Mouse (Mus musculus) cerebellum, postnatal 4 days (tissue): Measurements from ENCODE around the gene Gm45234.
A peak's percentile ranks its signal among the peaks of the same experiment; 100 is the strongest.

Source experiments
- DNase-seq, 2 experiments: peaks; one replicate each; pipeline ENCODE4 v3.0.0; 2022; ENCODE audit warnings: low spot score in 2 of 2, mixed read lengths in 1 of 2

The Gm45234 gene

DNA sequence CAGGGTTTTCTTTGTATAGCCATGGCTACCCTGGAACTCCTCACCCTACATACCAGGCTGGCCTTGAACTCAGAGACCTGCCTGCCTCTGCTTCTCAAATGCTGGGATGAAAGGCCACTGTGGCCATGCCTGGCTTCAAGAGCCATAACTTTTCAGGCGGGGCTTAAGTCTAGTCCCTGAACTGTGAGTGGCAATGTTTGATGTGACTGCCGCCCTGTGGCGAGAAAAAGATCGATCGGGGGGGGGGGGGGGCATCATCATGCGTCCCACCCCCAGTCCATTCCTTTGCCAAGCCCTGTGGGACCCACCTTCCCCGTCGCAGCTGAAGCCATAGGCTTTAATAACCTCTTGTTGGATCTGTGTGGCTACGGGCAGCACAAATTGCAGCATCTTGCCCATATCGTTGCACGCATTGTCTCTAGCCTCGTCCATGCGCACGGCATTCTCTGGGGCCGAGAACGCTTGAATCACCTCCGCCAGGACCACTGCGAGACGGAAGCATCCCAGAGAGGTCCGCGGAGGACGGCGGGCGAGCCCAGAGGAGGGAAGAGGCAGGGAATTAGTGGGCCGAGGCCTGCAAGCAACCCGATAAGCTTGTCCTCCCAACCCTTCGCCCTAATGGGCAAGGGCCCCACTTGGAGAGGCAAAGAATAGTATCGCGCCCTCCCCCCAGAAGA lies 15.5 kb downstream of the Gm45234 start:
- DNase-seq = no peak

DNA sequence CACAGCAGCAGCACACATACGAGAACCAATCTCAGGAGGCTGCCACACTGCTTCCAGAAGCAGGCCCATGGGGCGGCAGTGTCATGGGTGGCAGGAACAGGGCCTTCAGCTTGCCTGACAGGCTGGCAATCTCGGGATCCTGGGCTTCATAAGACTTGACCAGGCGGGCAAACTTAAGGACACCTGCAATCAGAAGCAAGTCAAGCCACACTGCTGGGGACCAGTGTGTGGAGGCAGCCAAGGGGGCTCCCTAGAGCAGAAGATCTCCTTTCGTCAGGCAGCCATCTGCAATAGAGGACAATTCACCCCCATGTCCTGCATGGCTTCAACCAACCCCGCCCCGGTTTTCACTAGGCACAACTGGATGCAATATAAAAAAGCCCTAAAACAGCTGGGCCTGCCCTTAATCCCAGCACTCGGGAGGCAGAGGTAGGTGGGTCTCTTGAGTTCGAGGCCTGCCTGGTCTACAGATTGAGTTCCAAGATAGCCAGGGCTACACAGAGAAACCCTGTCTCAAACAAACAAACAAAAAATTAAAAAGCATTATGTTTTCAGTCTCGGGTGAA lies 16.5 kb downstream of the Gm45234 start:
- DNase-seq = no peak

DNA sequence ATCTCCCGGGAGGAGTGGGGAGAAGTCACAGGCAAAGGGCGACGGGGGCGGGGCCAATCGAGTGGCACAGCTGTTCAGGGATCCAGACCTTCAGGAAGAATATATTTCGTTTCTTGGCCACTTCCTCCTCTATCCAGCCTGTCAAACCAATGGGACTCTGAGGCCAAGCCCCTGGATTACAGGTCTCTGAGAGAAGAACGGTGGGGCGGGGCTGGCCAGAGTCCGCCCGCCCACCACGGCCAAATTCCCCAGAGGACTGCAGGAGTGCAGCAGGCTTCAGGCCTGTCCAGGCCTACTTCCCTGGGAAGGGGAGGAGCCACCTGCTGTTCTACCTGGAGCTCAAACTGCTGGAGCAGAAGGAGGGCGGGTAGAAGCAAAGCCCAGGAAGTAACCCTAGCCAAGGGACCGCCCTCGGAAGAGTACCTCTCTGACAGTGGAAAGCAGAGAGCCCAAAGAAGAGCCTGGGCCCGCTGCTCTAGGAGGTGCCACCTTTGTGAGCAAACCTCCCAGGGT lies 17.3 kb downstream of the Gm45234 start, which contains the start of gene Ptpn6:
Gene Ptpn6 (minus strand): TSS at position 204 of the 513 bp plus-strand sequence.
- DNase-seq = no peak

DNA sequence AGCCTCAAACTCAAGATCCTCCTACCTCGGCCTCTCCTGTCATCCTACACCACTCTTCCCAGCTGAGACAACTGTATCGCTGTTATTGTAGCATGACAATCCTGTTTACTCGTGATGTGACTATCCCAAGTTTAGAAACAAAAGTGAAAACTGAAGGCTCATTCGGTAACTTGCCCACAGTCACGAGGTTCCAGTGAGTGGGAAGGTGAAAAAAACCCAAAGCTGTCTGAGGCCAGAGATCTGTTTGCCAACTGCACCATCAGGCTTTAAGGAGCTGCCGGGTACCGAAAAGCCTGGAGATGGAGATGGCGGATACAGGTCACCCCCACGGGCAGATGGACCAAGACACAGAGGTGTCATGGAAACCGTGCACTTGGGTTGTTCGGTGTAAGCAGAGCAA lies 18.8 kb downstream of the Gm45234 start:
- DNase-seq = no peak

DNA sequence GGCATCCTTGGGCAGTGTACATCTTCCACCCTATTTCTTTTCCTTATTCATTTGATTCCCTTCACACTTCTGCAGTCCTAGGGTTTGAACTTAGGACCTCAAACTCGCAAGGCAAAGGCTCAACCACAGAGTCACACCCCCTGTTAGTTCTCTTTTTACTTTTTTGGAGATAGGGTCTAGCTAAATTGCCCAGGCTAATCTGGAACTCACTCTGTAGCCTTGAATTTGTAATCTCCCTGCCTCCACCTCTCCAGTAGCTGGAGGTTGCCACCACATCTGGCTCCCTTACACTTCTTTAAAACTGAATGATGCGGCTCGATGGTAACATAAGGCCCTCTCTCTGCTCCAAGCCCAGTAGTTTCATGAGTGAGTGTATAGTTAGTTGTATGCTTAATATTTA lies 21.4 kb downstream of the Gm45234 start:
- no peak for DNase-seq

DNA sequence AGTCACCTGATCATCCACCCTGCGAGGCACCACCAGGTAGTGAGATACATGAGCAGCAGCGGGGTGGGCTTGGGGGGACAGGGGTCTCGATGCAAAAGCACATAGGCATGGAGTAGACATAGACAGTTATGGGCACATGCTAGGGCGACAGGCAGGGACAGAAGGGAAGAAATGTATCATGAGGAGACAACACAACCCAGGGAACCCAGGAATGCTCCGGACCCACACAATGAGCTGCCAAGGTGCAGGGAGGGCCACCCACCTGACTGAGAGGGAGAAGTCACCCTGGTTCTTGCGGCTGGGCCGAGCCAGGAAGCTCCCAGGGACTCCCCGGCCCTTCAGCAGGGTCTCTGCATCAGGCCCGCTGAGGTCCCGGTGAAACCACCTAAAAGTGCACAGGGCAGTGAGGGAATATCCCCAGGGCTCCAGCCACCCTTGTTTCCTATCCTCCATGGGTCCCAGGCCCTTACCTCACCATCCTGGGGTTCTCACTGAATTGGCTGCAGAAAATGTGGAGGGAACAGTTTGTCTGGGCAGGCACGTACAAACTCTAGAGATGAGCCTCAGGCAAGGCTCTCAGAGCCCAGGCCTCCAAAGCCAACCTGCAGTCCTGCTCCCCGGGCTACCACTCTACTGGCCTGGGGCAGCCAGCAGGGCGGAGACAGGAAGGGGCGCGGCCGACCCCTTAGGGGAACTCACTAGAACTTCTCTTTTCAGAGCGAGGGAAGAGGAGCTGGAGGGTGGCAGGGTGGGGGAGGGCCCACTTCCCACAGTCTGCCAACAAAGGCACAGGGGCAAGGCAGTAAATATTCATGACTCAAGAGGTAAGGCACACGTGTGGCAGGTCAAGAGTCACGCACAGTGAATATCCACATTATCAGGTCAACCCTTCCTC lies 23.1 kb downstream of the Gm45234 start:
- no peak for DNase-seq

DNA sequence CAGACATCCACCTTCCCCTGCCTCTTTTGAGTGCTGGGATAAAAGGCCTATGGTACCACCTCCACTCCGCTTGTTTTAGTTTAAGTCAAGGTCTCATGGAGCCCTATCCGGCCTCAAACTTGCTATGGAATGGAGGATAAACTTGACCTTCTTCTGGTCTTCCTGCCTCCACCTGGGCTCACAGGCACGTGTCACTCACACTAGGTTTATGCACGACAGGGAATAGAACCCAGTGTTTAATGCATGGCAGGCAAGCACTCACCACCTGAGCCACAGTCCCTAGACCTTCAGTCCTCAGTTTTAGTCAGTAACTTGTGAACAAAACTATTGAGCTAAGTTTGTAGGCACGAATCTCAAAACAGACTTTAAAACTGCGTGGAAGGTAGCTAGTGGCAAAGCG lies 24.8 kb downstream of the Gm45234 start:
- no peak for DNase-seq

DNA sequence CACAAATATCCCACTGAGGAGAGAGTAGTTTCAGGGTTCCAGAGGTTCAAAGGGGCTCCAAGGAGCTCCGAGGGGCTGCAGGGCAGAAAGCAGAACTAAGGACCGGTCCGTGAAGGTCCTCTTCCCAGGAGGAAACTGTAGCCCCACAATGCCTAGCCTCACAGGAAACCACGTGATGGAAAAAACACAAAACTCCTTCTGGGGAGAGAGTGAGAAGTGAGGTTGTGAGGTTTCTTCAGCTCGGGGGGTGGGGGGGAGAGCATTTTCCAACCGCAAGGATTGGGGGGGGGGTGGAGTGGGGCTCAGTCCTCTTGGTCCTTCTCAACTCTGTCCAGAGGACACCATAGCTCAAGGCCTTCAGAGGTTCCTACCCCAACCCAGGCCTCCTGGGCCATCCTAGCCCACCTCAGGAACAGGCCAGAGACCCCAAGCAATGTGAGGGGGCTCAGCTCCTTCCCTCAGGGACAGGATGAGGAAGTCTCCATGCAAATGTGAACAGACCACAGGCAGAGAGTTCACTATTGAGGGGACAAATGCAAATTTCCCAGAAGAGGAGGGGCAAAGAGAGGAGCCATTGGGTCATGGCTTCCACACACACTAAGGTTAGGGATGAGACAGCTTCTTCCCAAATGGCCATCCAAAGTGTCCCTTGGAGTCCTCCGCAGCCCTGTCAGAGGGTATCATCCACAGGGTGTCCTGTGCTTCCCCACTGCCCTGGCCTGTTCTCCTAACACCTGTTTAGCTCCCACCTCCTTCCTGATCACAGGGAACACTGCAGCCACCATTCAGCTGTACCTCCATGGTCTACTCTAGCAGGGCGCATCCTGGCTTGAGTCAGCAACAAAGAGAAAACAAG lies 25.7 kb downstream of the Gm45234 start:
- no peak for DNase-seq

DNA sequence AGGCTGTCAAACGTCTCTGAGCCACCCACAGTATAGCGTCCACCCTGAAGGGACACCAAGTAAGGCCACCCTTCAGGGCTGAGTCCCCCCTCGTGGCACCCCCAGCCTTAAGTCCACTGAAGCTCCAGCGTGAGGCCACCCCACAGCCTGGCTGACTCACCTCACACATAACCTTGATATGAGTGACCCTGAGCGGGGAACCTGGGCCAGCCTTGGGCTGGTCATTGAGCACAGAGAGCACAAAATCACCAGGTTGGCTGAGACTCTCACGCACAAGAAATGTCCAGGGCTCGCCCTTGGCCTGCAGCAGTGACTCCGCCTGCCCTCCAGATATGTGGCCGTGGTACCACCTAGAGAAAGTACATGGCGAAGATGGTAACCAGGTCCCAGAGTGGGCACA lies 27.2 kb downstream of the Gm45234 start:
- DNase-seq = no peak

DNA sequence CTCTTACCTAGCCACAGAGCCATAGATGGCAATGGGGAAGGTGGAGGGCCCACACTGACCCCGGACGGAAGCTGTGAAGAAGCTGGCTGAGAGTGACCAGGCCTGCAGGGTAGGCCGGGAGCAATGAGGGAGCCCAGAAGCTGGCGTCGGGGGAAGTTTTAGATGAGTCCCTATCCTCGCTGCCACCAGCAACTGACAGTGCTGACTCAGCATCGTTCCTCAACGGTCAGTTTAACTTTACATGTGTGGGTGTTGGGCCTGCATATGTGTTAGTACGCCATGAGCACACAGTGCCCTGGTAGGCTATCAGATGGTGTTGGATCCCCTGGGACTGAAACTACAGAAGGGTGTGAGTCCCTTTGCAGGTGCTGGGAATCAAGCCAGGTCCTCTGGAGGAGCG lies 31.3 kb downstream of the Gm45234 start:
- DNase-seq = no peak

DNA sequence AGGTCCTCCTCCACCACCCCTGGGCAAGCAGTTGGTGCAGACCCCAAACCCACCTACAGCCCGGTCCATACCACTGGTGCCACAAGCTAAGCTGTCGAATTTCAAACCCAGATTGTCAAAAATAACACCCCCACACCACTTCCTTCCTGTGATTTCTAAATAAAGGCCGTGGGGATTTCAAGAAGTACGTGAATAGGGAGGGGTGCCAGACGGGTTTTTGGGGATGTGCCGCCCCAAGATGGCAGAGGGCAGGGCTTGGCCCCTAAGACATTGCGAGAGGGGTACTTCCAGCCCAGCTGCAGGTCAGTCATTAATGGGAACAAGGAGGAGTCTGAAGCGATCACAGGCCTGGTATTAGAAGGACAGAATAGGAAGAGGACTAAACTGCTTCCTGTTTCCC lies 32.3 kb downstream of the Gm45234 start:
- DNase-seq = no peak

DNA sequence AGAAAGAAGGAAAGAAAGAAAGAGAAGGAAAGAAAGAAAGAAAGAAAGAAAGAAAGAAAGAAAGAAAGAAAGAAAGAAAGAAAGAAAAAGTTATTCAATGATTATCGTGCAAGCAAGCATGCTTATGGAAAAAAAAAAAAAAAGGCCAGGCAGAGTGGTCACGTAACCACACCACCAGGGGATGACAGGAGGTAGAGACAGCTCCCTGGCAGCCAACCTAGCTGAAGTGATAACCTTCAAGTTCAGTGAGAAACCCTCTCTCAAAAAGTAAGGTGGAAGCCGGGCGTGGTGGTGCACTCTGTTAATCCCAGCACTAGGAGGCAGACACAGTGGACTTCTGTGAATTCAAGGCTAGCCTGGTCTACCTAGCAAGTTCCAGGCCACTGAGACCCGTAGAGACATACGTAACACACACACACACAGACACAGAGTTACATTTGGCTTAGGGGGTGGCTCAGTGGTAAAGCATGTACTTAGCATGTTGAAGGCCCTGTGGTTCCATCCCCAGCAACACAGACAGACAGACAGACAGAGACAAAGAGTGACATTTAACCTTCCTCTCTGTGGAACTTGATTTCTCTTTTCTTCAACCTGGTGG lies 32.8 kb downstream of the Gm45234 start:
- no peak for DNase-seq

DNA sequence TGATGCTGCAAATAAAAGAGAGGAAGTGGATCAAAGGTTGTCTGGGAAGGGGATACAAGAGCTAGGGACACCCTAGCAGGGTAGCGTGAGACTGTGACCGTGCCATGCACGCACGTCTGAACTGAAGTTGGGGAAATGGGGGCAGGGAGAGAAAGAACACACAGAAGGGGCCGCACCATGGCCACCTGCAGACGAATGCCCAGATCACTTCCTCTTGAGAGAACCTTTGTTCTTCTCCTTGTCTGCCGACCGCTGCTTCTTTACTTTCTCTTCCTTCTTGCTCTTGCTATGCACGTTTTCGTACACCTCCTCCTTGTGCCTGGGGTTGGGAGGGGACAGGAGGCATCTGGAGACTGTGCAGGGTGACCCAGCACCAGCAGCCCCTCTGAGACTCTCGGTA lies 34.9 kb downstream of the Gm45234 start:
- DNase-seq = no peak

DNA sequence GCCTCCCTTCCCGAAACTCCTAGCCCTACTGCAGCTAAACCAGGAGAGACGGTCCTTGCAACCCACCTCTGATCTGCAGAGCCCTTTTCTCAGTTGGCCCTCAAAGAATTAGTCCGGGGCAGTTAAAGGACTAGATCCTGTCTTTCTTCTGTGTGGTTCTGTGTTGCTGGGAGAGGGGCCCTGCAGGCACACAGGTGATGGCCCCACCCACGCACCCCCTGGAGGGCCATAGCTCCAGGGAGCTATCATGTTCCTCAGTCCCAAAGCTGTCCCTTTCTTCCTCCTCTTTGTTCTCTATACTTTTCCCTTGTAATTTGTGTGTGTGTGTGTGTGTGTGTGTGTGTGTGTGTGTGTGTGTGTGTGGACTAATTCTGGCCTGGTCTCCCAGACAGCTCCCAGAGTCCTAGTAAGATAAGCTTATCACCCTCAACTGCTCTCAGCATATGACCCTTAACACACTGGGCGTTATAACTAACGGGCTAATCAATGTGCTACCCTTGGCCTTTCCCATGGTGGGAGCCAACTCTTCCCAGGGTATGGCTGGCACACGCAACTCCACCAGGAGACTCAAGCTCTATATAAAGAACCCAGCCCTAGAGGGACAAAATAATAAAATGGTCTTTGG lies 36.4 kb downstream of the Gm45234 start:
- DNase-seq = no peak

DNA sequence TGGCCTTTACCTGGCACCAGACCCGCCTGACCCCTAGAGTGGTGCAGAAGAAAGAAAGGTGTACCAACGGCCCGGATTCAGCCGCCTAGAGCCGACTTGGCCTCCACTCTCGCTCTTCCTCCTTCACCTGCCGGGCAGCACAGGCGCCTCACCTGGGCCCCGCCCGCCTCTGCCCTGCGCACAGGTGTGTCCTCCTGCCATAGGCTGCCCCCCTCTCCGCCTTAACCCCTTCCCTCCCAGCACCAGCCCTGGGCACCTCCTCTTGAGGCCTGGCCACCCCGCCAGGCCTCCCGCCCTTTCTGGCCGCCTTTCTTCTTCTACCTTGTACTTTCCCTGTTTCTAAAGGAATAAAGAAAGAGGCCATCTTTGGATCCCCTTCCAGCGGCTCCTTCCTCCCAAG lies 37.1 kb downstream of the Gm45234 start:
- no peak for DNase-seq

DNA sequence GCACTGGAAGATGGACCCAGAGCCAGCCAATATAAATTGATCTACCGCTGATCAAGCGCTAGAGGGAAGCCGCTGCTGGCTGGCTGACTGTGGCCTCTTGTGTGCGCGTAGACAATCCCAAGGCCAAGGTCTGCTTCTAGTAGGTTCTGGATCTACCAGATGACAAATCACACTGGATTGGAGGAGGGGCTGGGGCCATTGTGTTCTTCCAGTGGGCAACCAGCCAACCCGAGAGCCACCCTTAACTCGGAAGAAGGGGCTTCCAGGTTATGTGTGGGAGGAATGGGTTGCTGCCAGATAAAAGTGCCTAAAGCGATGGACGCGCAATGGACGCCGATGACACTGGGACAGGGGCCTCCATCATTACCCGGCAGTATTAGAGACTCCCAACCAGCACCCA lies 37.9 kb downstream of the Gm45234 start:
- DNase-seq = no peak

DNA sequence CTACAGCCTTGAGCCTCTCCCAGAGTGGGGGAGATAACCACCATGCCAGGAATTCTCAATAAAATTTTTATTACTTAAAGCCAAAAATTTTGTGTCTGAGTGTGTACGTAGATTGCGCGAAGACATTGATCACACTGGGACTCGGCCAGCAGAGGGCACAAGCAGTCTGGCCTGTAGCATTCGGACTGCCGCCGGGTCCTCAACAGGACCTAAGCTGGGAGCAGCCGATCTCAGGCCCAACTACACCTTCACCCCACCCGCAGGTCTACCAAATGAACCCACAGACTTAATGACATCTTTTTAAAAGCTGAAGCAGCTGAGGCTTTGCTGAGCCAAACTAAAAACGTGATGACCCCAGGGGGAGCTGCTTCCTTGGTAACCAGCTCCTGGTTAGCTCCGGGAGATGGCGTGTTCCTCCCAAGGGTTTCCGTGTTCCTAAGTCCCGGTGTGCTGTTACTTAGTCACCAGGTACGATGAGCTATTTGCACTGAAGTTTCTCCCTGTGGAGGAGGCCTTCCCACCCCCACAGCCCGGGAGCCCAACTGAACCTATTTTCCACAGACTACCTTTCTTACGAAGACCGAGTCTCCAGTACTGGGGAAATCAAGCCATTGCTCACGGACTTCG lies 38.8 kb downstream of the Gm45234 start:
- DNase-seq = no peak

DNA sequence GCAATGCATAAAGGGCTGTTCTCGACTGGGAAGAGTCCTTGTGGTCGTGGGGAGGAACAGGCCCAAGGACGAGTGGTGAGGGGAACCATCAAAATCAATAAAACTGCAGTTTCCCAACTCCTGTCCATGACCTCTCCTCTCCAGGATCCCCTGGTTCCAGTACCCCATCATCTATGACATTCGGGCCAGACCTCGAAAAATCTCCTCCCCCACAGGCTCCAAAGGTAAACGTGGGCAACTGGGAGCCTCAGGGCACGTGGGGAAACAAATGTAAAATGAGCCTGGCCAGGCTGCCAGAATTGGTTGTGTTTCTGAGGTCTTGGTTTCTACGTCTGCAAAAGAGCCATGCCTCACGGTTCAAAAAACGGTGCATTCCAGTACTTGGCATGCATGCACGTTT lies 42.9 kb downstream of the Gm45234 start:
- no peak for DNase-seq

DNA sequence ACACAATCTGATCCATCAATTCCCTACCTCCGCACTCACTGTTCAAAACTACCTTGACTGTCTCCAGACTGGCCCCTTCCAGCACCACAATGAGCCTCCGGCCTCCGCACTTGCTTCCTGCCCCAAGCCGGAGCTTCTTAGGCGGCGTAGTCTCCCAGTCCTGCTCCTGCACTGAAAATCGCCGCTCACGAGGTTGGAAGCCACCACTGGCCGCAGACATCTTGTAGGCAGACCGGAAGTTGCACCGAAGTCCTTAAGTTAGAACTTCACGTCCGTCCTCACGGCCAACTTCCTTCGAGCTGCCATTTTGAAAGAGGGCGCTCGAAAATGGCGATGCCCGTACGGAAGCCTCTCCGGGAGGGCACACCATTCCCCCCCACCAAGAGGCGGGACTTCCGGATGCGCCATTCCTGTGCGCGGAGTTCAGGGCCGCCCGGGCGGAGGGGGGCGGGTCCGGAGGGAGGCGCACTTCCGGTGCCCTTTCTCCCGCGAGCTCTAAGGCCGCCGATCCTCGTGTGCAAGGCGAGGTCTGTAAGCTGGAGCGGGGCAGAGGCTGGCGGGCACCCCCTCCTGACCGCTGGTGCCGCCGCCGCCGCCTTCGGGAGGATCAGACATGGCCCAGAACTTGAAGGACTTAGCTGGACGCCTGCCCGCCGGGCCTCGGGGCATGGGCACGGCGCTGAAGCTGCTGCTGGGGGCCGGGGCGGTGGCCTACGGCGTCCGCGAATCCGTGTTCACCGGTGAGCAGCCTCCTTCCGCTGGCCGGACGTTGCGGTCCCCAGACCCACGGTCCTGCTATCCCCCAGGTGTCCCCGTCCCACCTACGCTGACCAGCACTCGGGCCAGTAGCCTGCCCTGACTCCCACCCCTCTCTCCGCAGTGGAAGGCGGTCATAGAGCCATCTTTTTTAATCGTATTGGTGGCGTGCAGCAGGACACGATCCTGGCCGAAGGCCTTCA lies 43.7 kb downstream of the Gm45234 start, which contains the start of the genes Emg1 and Phb2:
Gene Emg1 (minus strand): TSS at position 355 of the 959 bp plus-strand sequence.
Gene Phb2 (plus strand): TSS at position 513 of the 959 bp plus-strand sequence.
- DNase-seq = peak; percentile 95 to 97
